Mouse (Mus musculus): ENCODE data around the gene Cel. TPM values are rescaled to one million over a fixed set of nuclear protein-coding genes. Genes with fewer than 3 reads are reported as not detected.

Cel gene
- total RNA-seq (2021) = not detected

GRCm38 (mm10) chr2:28563303-28563702 lies at the start of gene Cel:
TSS of gene Cel (minus strand) at chr2:28563403.
- no peak for DNase-seq (ENCODE audit: low spot score in 2 of 2)
- intact Hi-C loops (cut with DNase I) = no loop called here

DNA sequence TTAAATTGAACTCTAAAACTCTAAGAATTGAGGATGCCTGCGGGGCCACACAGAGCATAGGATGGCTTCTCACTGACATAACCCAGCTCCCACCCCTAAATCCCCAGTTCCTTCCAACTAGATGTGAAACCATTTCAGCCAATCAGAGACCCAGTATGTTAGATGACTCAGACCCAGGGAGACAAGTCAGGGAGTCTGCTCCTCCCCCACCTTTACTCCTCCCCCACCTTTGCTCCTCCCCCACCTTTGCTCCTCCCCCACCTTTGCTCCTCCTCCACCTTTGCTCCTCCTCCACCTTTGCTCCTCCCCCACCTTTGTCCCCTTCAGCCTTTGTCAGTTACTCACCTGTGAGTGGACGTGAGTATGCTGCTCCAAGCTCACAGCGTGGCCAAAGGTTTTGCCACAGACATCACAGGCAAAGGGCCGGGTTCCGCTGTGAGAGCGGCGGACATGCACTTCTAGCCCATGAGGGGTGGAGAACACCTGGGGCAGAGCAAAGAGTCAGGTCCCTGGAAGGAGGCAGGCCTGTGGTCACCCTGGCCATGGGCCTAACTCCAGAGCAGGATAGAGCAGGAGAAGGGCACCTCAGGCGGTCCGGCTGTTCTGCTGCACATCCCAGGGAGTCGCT lies 49.3 kb upstream of the Cel start:
- no peak for DNase-seq (ENCODE audit: low spot score in 2 of 2)
- intact Hi-C loops (cut with DNase I) = no loop called here

- DNase-seq (ENCODE audit: low spot score in 2 of 2) = no peak
- intact Hi-C loops (cut with DNase I) = no loop called here
Measured at GRCm38 (mm10) chr2:28611407-28611787, 48.2 kb upstream of the Cel start.

DNA sequence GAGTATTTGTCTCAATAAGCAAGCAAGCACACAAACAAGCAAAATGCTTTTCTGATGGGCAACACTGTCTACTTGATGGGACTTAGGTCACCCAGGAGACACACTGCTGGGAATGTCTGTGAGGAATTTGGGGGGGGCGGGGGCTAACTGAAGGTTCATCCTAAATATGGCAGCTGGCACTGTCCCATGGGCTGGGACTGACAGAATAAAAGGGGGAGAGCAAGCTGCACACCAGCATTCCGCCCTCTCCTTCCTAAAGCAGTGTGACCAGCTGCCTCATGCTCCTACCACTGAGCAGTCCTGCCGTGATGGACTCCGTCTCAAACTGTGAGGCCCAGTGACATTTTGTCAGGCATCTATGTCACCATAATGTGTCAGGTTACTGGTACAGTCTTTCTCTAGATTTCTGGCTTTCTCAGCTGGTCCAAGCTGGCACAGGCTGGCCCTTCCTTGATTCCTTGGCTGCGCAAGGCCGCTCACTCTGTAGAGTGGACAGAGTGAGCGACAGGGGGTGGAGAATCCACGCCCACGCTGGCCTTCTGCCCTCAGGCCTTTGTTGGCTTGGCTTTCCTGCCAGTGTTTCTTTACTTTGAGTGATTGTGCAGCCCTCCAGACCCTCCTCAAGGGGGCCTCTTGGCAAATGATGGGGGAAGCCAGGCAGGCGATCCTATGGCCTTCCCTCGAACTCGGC lies 47.7 kb upstream of the Cel start:
- intact Hi-C loops (cut with DNase I) = no loop called here
- DNase-seq (ENCODE audit: low spot score in 2 of 2) = no peak

DNA sequence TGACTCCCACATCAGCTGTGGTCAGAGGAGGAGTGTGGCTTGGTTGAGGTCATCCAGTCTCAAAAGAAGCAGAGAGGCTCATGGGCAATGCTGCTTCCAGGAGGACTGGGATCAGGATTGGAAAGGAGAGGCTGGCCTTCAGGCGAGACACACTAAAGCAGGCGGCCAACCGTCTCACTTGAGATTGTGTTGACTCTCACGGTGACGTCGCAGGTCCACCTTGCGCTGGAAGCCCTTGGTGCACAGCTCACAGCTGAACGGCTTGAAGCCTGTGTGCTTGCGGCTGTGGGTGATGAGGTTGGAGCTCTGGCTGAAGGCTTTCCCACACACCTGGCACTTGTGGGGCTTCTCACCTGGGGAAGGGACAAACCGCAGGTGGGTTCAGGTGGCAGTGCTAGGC lies 46.6 kb upstream of the Cel start:
- no peak for DNase-seq (ENCODE audit: low spot score in 2 of 2)
- intact Hi-C loops (cut with DNase I) = no loop called here

GRCm38 (mm10) chr2:28607341-28608165 lies 44.4 kb upstream of the Cel start:
- intact Hi-C loops (cut with DNase I) = no loop called here
- no peak for DNase-seq (ENCODE audit: low spot score in 2 of 2)

- no peak for DNase-seq (ENCODE audit: low spot score in 2 of 2)
- intact Hi-C loops (cut with DNase I) = no loop called here
Measured at GRCm38 (mm10) chr2:28606601-28607340, 43.6 kb upstream of the Cel start.

- no peak for DNase-seq (ENCODE audit: low spot score in 2 of 2)
- intact Hi-C loops (cut with DNase I) = no loop called here
Measured at GRCm38 (mm10) chr2:28605789-28606541, 42.8 kb upstream of the Cel start.

DNA sequence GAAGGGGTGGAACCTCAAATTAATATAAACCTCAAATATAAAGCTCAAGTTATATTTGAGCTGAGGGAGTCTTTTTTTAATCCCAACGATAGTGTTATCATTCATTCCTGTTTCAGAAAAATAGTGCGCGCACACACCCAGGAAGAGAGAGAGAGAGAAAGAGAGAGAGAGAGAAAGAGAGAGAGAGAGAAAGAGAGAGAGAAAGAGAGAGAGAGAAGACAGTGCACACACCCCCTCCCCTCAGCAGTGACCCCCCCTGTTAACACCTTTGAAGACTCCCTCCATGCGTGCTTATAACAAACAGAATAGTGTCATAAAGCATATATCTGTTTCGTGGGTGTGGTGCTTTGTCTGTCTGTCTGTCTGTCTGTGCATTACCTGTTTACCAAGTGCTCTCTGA lies 40.3 kb upstream of the Cel start:
- intact Hi-C loops (cut with DNase I) = no loop called here
- DNase-seq (ENCODE audit: low spot score in 2 of 2) = no peak

- no peak for DNase-seq (ENCODE audit: low spot score in 2 of 2)
- intact Hi-C loops (cut with DNase I) = no loop called here
Measured at GRCm38 (mm10) chr2:28601720-28602590, 38.8 kb upstream of the Cel start.

DNA sequence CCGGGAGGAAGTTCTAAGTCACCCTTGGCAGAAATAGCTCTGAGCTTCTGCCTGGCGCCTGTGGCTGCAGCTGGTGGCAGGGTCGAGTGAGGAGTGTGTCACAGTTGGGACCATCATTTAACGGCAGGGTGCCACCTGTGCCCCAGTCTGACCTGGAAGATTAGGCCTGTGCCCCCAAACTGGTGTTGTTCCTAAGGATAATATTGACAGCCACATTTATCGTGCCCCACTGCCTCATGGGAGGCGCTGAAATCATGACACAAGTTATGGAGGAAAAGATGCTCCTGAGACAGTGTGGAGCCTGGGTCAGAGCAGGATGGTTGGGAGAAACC lies 36.3 kb upstream of the Cel start:
- DNase-seq (ENCODE audit: low spot score in 2 of 2) = no peak
- intact Hi-C loops (cut with DNase I) = no loop called here

- no peak for DNase-seq (ENCODE audit: low spot score in 2 of 2)
- intact Hi-C loops (cut with DNase I) = no loop called here
Measured at GRCm38 (mm10) chr2:28598692-28599568, 35.7 kb upstream of the Cel start.

- intact Hi-C loops (cut with DNase I) = no loop called here
Measured at GRCm38 (mm10) chr2:28597733-28598547, 34.7 kb upstream of the Cel start.

GRCm38 (mm10) chr2:28596998-28597397 lies 33.8 kb upstream of the Cel start:
- DNase-seq (ENCODE audit: low spot score in 2 of 2) = no peak
- intact Hi-C loops (cut with DNase I) = no loop called here

More at GRCm38 (mm10) chr2:28597733-28598547, 34.7 kb upstream of the Cel start:
- no peak for DNase-seq (ENCODE audit: low spot score in 2 of 2)

DNA sequence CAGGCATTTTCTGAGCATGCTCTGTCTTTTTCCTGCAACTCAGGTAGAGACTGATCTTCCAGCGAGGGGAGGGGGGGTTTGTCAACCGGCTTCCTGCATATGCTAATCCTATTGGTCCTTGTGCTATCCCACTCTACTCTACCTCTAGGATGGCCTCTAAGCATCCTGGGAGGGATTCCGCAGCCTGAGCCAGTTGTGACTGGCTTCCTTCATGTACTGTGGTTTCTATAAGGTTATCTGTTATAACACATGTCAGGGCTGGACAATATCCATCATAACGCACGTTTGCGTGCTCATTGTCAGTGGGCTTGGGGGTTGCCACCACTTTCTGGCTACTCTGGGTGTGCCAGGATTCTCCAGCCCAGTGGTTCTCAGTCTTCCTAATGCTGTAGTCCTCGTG lies 32.8 kb upstream of the Cel start:
- intact Hi-C loops (cut with DNase I) = no loop called here
- no peak for DNase-seq (ENCODE audit: low spot score in 2 of 2)

DNA sequence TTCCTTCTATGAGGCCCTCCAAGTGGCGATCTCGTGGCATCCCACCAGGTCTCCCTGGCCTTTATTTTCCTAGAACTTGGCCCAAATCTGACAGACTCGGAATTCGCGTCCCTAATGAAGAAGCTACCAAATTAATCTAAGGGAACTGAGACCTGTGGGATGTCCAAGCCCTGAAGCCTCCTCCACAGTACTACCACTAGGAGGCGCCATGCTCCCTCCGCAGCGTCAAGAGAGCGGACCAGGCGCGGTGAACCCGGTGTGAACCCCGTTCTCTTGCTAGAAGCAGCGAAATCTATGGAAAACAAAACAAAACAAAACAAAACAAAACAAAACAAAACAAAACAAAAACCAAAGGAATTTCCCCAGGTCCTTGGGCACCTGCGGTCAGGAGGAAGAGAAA lies 29.6 kb upstream of the Cel start:
- intact Hi-C loops (cut with DNase I) = loop anchor here (2.0 kb wide), 1 partner anchor 30 kb away; no protein-coding TSS in a partner anchor
- no peak for DNase-seq (ENCODE audit: low spot score in 2 of 2)

GRCm38 (mm10) chr2:28591479-28591878 lies 28.3 kb upstream of the Cel start:
- no peak for DNase-seq (ENCODE audit: low spot score in 2 of 2)
- intact Hi-C loops (cut with DNase I) = no loop called here
